Mouse (Mus musculus): ENCODE measurements around the gene Sox5. TPM values are rescaled to one million over a fixed set of nuclear protein-coding genes. Genes with fewer than 3 reads are reported as not detected.

The Sox5 gene
- total RNA-seq, 2 experiments from 2014 or later, result 0.51 to 3.1 TPM

- ATAC-seq (replicated peaks; ENCODE audit: low FRiP score, poor library complexity, severe bottlenecking), result no peak
These were observed 269.9 kb downstream of the Sox5 start for GRCm38 (mm10) chr6:144511925-144512324.

- no peak for ATAC-seq (replicated peaks; ENCODE audit: low FRiP score, poor library complexity, severe bottlenecking)
These were observed 271.6 kb downstream of the Sox5 start for GRCm38 (mm10) chr6:144510147-144510546.

- ATAC-seq (replicated peaks; ENCODE audit: low FRiP score, poor library complexity, severe bottlenecking), result no peak
These were observed 277.6 kb downstream of the Sox5 start for GRCm38 (mm10) chr6:144504197-144504551.

- ATAC-seq (replicated peaks; ENCODE audit: low FRiP score, poor library complexity, severe bottlenecking), result no peak
These were observed 278.2 kb downstream of the Sox5 start for GRCm38 (mm10) chr6:144503399-144504196.

- ATAC-seq (replicated peaks; ENCODE audit: low FRiP score, poor library complexity, severe bottlenecking), result no peak
These were observed 280.3 kb downstream of the Sox5 start for GRCm38 (mm10) chr6:144501439-144501838.

GRCm38 (mm10) chr6:144498177-144498576, 283.6 kb downstream of the Sox5 start:
- ATAC-seq (replicated peaks; ENCODE audit: low FRiP score, poor library complexity, severe bottlenecking), result no peak

- ATAC-seq (replicated peaks; ENCODE audit: low FRiP score, poor library complexity, severe bottlenecking), result no peak
These were observed 289.9 kb downstream of the Sox5 start for GRCm38 (mm10) chr6:144491761-144492415.

- no peak for ATAC-seq (replicated peaks; ENCODE audit: low FRiP score, poor library complexity, severe bottlenecking)
These were observed 290.9 kb downstream of the Sox5 start for GRCm38 (mm10) chr6:144490896-144491295.

GRCm38 (mm10) chr6:144485578-144485977, 296.2 kb downstream of the Sox5 start:
- ATAC-seq (replicated peaks; ENCODE audit: low FRiP score, poor library complexity, severe bottlenecking), result no peak

GRCm38 (mm10) chr6:144483166-144483565, 298.6 kb downstream of the Sox5 start:
- no peak for ATAC-seq (replicated peaks; ENCODE audit: low FRiP score, poor library complexity, severe bottlenecking)

- ATAC-seq (replicated peaks; ENCODE audit: low FRiP score, poor library complexity, severe bottlenecking), result no peak
These were observed 300.9 kb downstream of the Sox5 start for GRCm38 (mm10) chr6:144480648-144481528.

- ATAC-seq (replicated peaks; ENCODE audit: low FRiP score, poor library complexity, severe bottlenecking), result no peak
These were observed 301.9 kb downstream of the Sox5 start for GRCm38 (mm10) chr6:144479861-144480260.

- no peak for ATAC-seq (replicated peaks; ENCODE audit: low FRiP score, poor library complexity, severe bottlenecking)
These were observed 304.3 kb downstream of the Sox5 start for GRCm38 (mm10) chr6:144477287-144478064.

- ATAC-seq (replicated peaks; ENCODE audit: low FRiP score, poor library complexity, severe bottlenecking), result no peak
These were observed 308.3 kb downstream of the Sox5 start for GRCm38 (mm10) chr6:144473437-144473836.

- no peak for ATAC-seq (replicated peaks; ENCODE audit: low FRiP score, poor library complexity, severe bottlenecking)
These were observed 309.5 kb downstream of the Sox5 start for GRCm38 (mm10) chr6:144472089-144472900.

GRCm38 (mm10) chr6:144466711-144467110, 315.1 kb downstream of the Sox5 start:
- no peak for ATAC-seq (replicated peaks; ENCODE audit: low FRiP score, poor library complexity, severe bottlenecking)

- ATAC-seq (replicated peaks; ENCODE audit: low FRiP score, poor library complexity, severe bottlenecking), result no peak
These were observed 318.1 kb downstream of the Sox5 start for GRCm38 (mm10) chr6:144463691-144464090.

GRCm38 (mm10) chr6:144463274-144463673, 318.5 kb downstream of the Sox5 start:
- no peak for ATAC-seq (replicated peaks; ENCODE audit: low FRiP score, poor library complexity, severe bottlenecking)

GRCm38 (mm10) chr6:144459486-144459885, 322.3 kb downstream of the Sox5 start:
- ATAC-seq (replicated peaks; ENCODE audit: low FRiP score, poor library complexity, severe bottlenecking), result no peak

All from erythroblast, adult 5-6 weeks (primary cell).